Mouse (Mus musculus): Measurements from ENCODE around the gene Fam71e1. TPM values are rescaled to one million over a fixed set of nuclear protein-coding genes. Genes with fewer than 3 reads are reported as not detected.

The Fam71e1 gene
- 19.9 and 22.4 TPM in 2 replicates for polyA plus RNA-seq (2015; fragmentation: Nextera tagmentation; extraction: Ambion mirVana)

- Histone ChIP-seq H3K4me3 (peak within 1 kb of the TSS; percentile 63), H3K36me3 (peaks cover 36% of the 10 kb centered on the region), H3K27me3 (peaks cover 5% of the 10 kb centered on the region; the same call in 1 of the 2 replicates), H3K9ac (peak within 1 kb of the TSS; percentile 86), H3K9me3 (no peaks in the 10 kb centered on the region), H3K4me2 (peak within 1 kb of the TSS; percentile 84), H3K27ac (peak within 1 kb of the TSS; percentile 94), H3K4me1 (peaks cover 19% of the 10 kb centered on the region)
- ATAC-seq (ENCODE audit: insufficient number of reproducible peaks, insufficient read depth, low FRiP score, low TSS enrichment, low read depth): peak; percentile 89
- WGBS: under 1% methylated on average over 58 of the region's 58 CpGs
Measured at GRCm38 (mm10) chr7:44495992-44496770, at the start of gene Fam71e1, which contains the start of gene Emc10. TSS of gene Fam71e1 (plus strand) at chr7:44496581. TSS of gene Emc10 (minus strand) at chr7:44496529.

GRCm38 (mm10) chr7:44453256-44453655 is 43.1 kb upstream of the Fam71e1 start:
- no peak overlapping the region for H3K9ac ChIP-seq
- H3K27ac ChIP-seq: no peak overlapping the region
- H3K36me3 ChIP-seq: peaks cover 10% of the 10 kb centered on the region; the same call in 1 of the 2 replicates
- H3K4me2 ChIP-seq: no peak overlapping the region
- no peaks in the 10 kb centered on the region; the same call in 1 of the 2 replicates for H3K4me1 ChIP-seq
- no peak overlapping the region for H3K4me3 ChIP-seq
- no peaks in the 10 kb centered on the region for H3K9me3 ChIP-seq
- no peaks in the 10 kb centered on the region; the same call in 1 of the 2 replicates for H3K27me3 ChIP-seq
- WGBS: 1% methylated on average over 3 of the region's 3 CpGs
- ATAC-seq (ENCODE audit: insufficient number of reproducible peaks, insufficient read depth, low FRiP score, low TSS enrichment, low read depth): no peak

DNA sequence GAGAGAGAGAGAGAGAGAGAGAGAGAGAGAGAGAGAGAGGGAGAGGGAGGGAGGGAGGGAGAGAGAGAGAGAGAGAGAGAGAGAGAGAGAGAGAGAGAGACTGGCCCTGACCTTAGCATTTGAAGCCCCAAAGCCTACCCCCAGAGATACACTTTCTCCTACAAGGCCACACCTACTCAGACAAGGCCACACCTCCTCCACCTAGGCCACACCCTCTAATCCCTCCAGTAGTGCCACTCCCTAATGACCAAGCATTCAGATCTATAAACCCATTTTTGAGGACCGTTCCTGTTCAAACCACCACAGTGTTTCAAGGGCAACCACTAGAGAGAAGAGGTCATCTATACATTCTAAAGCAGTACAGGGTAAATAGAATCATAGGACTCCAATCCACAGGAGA is 40.1 kb upstream of the Fam71e1 start:
- no peak overlapping the region for H3K4me3 ChIP-seq
- H3K4me2 ChIP-seq: no peak overlapping the region
- no peaks in the 10 kb centered on the region for H3K9me3 ChIP-seq
- WGBS: 95% methylated on average over 1 of the region's 1 CpGs
- H3K27me3 ChIP-seq: peaks cover 23% of the 10 kb centered on the region
- H3K36me3 ChIP-seq: peaks cover 18% of the 10 kb centered on the region
- ATAC-seq (ENCODE audit: insufficient number of reproducible peaks, insufficient read depth, low FRiP score, low TSS enrichment, low read depth): no peak
- H3K9ac ChIP-seq: no peak overlapping the region
- no peaks in the 10 kb centered on the region; the same call in 1 of the 2 replicates for H3K4me1 ChIP-seq
- H3K27ac ChIP-seq: no peak overlapping the region

- no peak for ATAC-seq (ENCODE audit: insufficient number of reproducible peaks, insufficient read depth, low FRiP score, low TSS enrichment, low read depth)
- Histone ChIP-seq H3K36me3 (peaks cover 33% of the 10 kb centered on the region), H3K4me2 (no peak overlapping the region), H3K9ac (no peak overlapping the region), H3K9me3 (no peaks in the 10 kb centered on the region), H3K27ac (no peak overlapping the region), H3K4me3 (no peak overlapping the region), H3K4me1 (peaks cover 10% of the 10 kb centered on the region), H3K27me3 (peaks cover 59% of the 10 kb centered on the region)
- WGBS: 79% methylated on average over 6 of the region's 6 CpGs
Measured at GRCm38 (mm10) chr7:44460067-44460466, 36.3 kb upstream of the Fam71e1 start.

- Histone ChIP-seq H3K27ac (no peak overlapping the region), H3K27me3 (peaks cover 63% of the 10 kb centered on the region), H3K4me3 (no peak overlapping the region), H3K4me2 (no peak overlapping the region), H3K36me3 (peaks cover 33% of the 10 kb centered on the region), H3K9ac (no peak overlapping the region), H3K9me3 (no peaks in the 10 kb centered on the region), H3K4me1 (peaks cover 10% of the 10 kb centered on the region)
- 76% methylated on average over 31 of the region's 31 CpGs for WGBS
- no peak for ATAC-seq (ENCODE audit: insufficient number of reproducible peaks, insufficient read depth, low FRiP score, low TSS enrichment, low read depth)
Measured at GRCm38 (mm10) chr7:44460767-44461502, 35.4 kb upstream of the Fam71e1 start.

DNA sequence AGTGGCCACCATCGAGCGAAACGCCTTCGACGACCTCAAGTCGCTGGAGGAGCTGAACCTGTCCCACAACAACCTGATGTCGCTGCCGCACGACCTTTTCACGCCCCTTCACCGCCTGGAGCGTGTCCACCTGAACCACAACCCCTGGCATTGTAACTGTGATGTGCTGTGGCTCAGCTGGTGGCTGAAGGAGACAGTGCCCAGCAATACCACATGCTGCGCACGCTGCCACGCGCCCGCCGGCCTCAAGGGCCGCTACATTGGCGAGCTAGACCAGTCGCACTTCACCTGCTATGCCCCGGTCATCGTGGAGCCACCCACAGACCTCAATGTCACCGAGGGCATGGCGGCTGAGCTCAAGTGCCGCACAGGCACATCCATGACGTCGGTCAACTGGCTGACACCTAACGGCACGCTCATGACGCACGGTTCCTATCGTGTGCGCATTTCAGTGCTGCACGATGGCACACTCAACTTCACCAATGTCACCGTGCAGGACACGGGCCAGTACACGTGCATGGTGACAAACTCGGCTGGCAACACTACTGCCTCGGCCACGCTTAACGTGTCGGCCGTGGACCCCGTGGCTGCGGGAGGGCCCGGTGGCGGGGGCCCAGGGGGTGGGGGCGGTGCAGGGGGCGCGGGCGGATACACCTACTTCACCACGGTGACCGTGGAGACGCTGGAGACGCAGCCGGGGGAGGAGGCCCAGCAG is 34.7 kb upstream of the Fam71e1 start:
- H3K27me3 ChIP-seq: peaks cover 63% of the 10 kb centered on the region
- H3K9me3 ChIP-seq: no peaks in the 10 kb centered on the region
- peaks cover 12% of the 10 kb centered on the region for H3K4me1 ChIP-seq
- ATAC-seq (ENCODE audit: insufficient number of reproducible peaks, insufficient read depth, low FRiP score, low TSS enrichment, low read depth): peak; percentile 6; the same call in 1 of the 2 replicates
- H3K36me3 ChIP-seq: peaks cover 33% of the 10 kb centered on the region
- H3K4me2 ChIP-seq: peak overlapping the region; percentile 58; the same call in 1 of the 2 replicates
- no peak overlapping the region for H3K9ac ChIP-seq
- H3K27ac ChIP-seq: no peak overlapping the region
- 72% methylated on average over 57 of the region's 57 CpGs for WGBS
- 0 out of 2 replicates have a peak overlapping the region, but pooled peaks have one; percentile 31 for H3K4me3 ChIP-seq

GRCm38 (mm10) chr7:44462218-44463055 is 33.9 kb upstream of the Fam71e1 start:
- peaks cover 63% of the 10 kb centered on the region for H3K27me3 ChIP-seq
- peak overlapping the region; percentile 58 for H3K4me2 ChIP-seq
- 0 out of 2 replicates have a peak overlapping the region, but pooled peaks have one; percentile 46 for H3K9ac ChIP-seq
- H3K4me3 ChIP-seq: peak overlapping the region; percentile 31
- peaks cover 20% of the 10 kb centered on the region for H3K4me1 ChIP-seq
- 26% methylated on average over 74 of the region's 77 CpGs for WGBS
- H3K36me3 ChIP-seq: peaks cover 31% of the 10 kb centered on the region
- ATAC-seq (ENCODE audit: insufficient number of reproducible peaks, insufficient read depth, low FRiP score, low TSS enrichment, low read depth): no peak
- H3K9me3 ChIP-seq: no peaks in the 10 kb centered on the region
- no peak overlapping the region for H3K27ac ChIP-seq

- H3K9ac ChIP-seq: no peak overlapping the region
- 26% methylated on average over 8 of the region's 8 CpGs for WGBS
- H3K4me3 ChIP-seq: no peak overlapping the region
- H3K9me3 ChIP-seq: no peaks in the 10 kb centered on the region
- ATAC-seq (ENCODE audit: insufficient number of reproducible peaks, insufficient read depth, low FRiP score, low TSS enrichment, low read depth): no peak
- H3K4me2 ChIP-seq: peak overlapping the region; percentile 58
- no peak overlapping the region for H3K27ac ChIP-seq
- H3K36me3 ChIP-seq: peaks cover 27% of the 10 kb centered on the region
- peaks cover 63% of the 10 kb centered on the region for H3K27me3 ChIP-seq
- peaks cover 21% of the 10 kb centered on the region for H3K4me1 ChIP-seq
Measured at GRCm38 (mm10) chr7:44463056-44463425, 33.3 kb upstream of the Fam71e1 start.

- Histone ChIP-seq H3K4me2 (no peak overlapping the region), H3K4me1 (peaks cover 26% of the 10 kb centered on the region), H3K9me3 (no peaks in the 10 kb centered on the region), H3K27me3 (peaks cover 63% of the 10 kb centered on the region), H3K4me3 (no peak overlapping the region), H3K36me3 (peaks cover 23% of the 10 kb centered on the region), H3K27ac (no peak overlapping the region), H3K9ac (no peak overlapping the region)
- 84% methylated on average over 10 of the region's 10 CpGs for WGBS
- ATAC-seq (ENCODE audit: insufficient number of reproducible peaks, insufficient read depth, low FRiP score, low TSS enrichment, low read depth): no peak
Measured at GRCm38 (mm10) chr7:44463556-44464225, 32.7 kb upstream of the Fam71e1 start.

GRCm38 (mm10) chr7:44464511-44464910 is 31.9 kb upstream of the Fam71e1 start:
- Histone ChIP-seq H3K4me1 (peaks cover 30% of the 10 kb centered on the region), H3K9me3 (no peaks in the 10 kb centered on the region), H3K4me2 (no peak overlapping the region), H3K36me3 (peaks cover 23% of the 10 kb centered on the region), H3K27me3 (peaks cover 58% of the 10 kb centered on the region), H3K4me3 (no peak overlapping the region), H3K9ac (peak overlapping the region; percentile 40; the same call in 1 of the 2 replicates), H3K27ac (no peak overlapping the region)
- ATAC-seq (ENCODE audit: insufficient number of reproducible peaks, insufficient read depth, low FRiP score, low TSS enrichment, low read depth): no peak
- 28% methylated on average over 4 of the region's 4 CpGs for WGBS

Measured in embryonic facial prominence, embryonic 13.5 days (tissue).